Mouse (Mus musculus) ES-Bruce4 (cell line): Measurements from ENCODE around the gene Grip1.

ENCODE experiments used
- CTCF ChIP-seq: IDR thresholded peaks from one replicate; pipeline ENCODE4 v1.8.1; 2011; ENCODE audit warnings: low read depth, low read length
- EP300 ChIP-seq: IDR thresholded peaks from 2 replicates; pipeline ENCODE4 v1.6.1; 2011; ENCODE audit warnings: low read depth, low read length; ENCODE audit not compliant: insufficient read depth
- POLR2A ChIP-seq: IDR thresholded peaks from one replicate; pipeline ENCODE4 v1.8.1; 2011; ENCODE audit warnings: low read length; ENCODE audit not compliant: insufficient read depth

DNA sequence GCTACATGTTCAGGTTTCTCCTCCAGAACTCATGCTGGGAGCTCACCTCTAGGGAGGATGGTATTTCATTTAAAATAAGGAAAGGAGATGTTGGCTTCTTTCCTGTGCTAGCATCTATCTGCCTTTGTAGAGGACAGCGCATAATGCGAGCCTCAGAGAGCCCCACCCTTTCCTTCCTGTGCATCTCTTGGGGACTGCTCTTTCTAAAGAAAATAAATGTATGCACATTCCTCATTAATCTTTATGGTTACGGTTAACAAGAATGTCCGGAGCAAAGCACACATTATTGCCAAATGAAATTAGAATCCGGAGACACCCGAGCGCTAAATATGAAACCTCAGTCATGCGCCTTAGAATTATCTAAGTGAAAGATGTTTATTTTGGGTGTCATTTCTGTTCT lies 490.3 kb downstream of the Grip1 start:
- TF ChIP-seq CTCF (no peak), POLR2A (no peak), EP300 (no peak)
